Comparison of ENCODE assay signal across 17 mouse cellular contexts in the genomic region with DNA sequence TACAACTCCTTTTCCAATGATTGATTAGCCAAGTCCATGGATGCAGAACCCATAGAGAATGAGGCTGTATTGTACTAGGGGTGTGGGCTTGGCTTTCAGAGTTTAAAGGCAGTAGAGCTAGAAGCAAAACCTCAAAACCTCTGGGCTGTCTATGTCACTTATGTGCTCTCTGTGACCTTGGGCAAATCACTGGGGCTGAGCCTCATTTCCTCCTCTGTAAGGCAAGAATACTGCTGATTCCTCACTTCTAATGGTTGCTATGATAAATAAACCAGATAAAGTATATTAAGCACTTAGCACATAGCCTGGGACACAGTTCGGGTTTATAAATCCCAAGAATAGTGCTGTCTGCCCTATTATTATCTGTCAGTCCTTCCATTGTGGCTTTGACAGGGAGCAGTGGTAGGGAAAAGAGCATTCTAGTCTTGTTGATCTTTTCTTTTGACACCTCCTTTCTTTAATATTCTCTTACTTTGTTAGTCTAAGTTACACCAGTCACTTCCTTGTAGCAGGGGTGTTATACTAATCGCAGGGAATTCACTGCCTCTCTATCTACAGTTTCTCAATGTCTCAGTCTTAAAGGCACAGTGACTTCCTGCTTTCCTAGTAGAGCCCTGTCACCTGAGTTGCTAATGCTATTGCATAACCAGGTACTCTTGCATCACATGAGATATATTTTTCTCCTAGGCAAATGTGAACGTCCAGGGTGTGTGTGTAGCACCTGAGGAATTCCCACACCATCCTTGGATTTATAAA. TPM values are rescaled to one million over a fixed set of nuclear protein-coding genes. Genes with fewer than 3 reads are reported as not detected.
DNase-seq lines count a peak whose midpoint lies in the region; ATAC-seq lines count a peak whose summit lies in the region.
"Had no signal": no experiment of that assay in that cellular context is flagged by ENCODE, and none has a peak within 500 bp of the region (broad histone marks: within the 10 kb centered on the region; RNA-seq: fewer than 3 reads in every experiment).

No protein-coding gene starts in this region.

- peak; percentile 66 for ATAC-seq in megakaryocyte progenitor cell, adult 5-6 weeks (replicated peaks; ENCODE audit: poor library complexity)
- ATAC-seq: CD4-positive, CD25-positive, alpha-beta regulatory T cell, adult 4 months; hindbrain, embryonic 16.5 days had no signal

- peak; percentile 31 for DNase-seq in heart, adult 11 months
- no peak for DNase-seq in heart, adult 9 months (ENCODE audit: low spot score in 2 of 2)
- peak; percentile 74 for DNase-seq in lung, postnatal 36 days
- DNase-seq in lung, postnatal 4 days, result no peak
- DNase-seq in yolk sac, embryonic 10.5 days (ENCODE audit: low spot score), result peak; percentile 47
- no peak for DNase-seq in adrenal gland, postnatal 25 days
- DNase-seq in layer of hippocampus, postnatal 36 days, result no peak
- DNase-seq: adrenal gland, postnatal 14 days; cerebellum, adult 11 months; cerebellum, postnatal 14 days; kidney, adult 2 months; kidney, postnatal 14 days; midbrain, embryonic 14.5 days; right cerebral cortex, postnatal 25 days had no signal

RNA-seq across cellular contexts. Expression of a gene that starts 12.0 kb away (rescaled TPM):
- 4.6 and 7.2 TPM in 2 replicates for total RNA-seq in megakaryocyte progenitor cell, adult 5-6 weeks (2015)
- 2.0 and 2.9 TPM in 2 replicates for total RNA-seq in megakaryocyte progenitor cell, adult 5-6 weeks (2017)
- 82.4 and 88.1 TPM in 2 replicates for total RNA-seq in adrenal gland, postnatal 25 days (2021)
- 1 to 10 TPM; 7.0 to 7.8 TPM for total RNA-seq in layer of hippocampus, postnatal 36 days (2021)

RNA-seq across cellular contexts. Expression of a gene that starts 18.1 kb away (rescaled TPM):
- total RNA-seq in megakaryocyte progenitor cell, adult 5-6 weeks (2015), result 2.6 and 2.8 TPM in 2 replicates
- 1.0 and 4.2 TPM in 2 replicates for total RNA-seq in megakaryocyte progenitor cell, adult 5-6 weeks (2017)
- 65.1 and 67.8 TPM in 2 replicates for total RNA-seq in adrenal gland, postnatal 25 days (2021)
- 1 to 10 TPM; 7.3 to 8.0 TPM for total RNA-seq in layer of hippocampus, postnatal 36 days (2021)

Comparison
In these comparisons a context has a peak if more than half of its experiments do, and no peak if none do; other contexts are left out.
1. DNase-seq: peak in heart, adult 11 months (single experiment), lung, postnatal 36 days (single experiment) and yolk sac, embryonic 10.5 days (single experiment); none in heart, adult 9 months (0 of 2), lung, postnatal 4 days (0 of 2), adrenal gland, postnatal 25 days (single experiment) and layer of hippocampus, postnatal 36 days (0 of 2).